In genomic region chr2:35856901-35857300, GRCm38 (mm10) we compare ENCODE assay signal across 17 mouse cellular contexts.
DNase-seq lines count a peak whose midpoint lies in the region; ATAC-seq and TF ChIP-seq lines count a peak whose summit lies in the region.
"Had no signal": no experiment of that assay in that cellular context is flagged by ENCODE, and none has a peak within 500 bp of the region (broad histone marks: within the 10 kb centered on the region; RNA-seq: fewer than 3 reads in every experiment).

No protein-coding gene starts in this region.

- H3K4me1 ChIP-seq in liver, postnatal 0 days (ENCODE audit: insufficient read depth): no peaks in the 10 kb centered on the region

- H3K9me3 ChIP-seq in liver, postnatal 0 days (ENCODE audit: low read length): no peaks in the 10 kb centered on the region
- H3K9me3 ChIP-seq: embryonic facial prominence, embryonic 10.5 days; embryonic facial prominence, embryonic 12.5 days had no signal

- H3K36me3 ChIP-seq in liver, postnatal 0 days (replicated peaks; ENCODE audit: insufficient read depth, low read length): no peaks in the 10 kb centered on the region
- H3K36me3 ChIP-seq: embryonic facial prominence, embryonic 10.5 days; embryonic facial prominence, embryonic 12.5 days had no signal

- 59% methylated on average over 2 of the region's 2 CpGs for WGBS in liver, postnatal 0 days (ENCODE audit: insufficient replicate concordance)

- TF ChIP-seq CTCF in liver, postnatal 0 days (IDR thresholded peaks at IDR 0.05; ENCODE audit: low read depth): no peak

- no peak overlapping the region for H3K9ac ChIP-seq in liver, postnatal 0 days (replicated peaks)
- H3K9ac ChIP-seq: embryonic facial prominence, embryonic 12.5 days; forebrain, postnatal 0 days had no signal

- TF ChIP-seq EP300 in liver, postnatal 0 days (IDR thresholded peaks at IDR 0.05; ENCODE audit: low read depth): no peak

- H3K27me3 ChIP-seq in liver, postnatal 0 days (ENCODE audit: insufficient read depth, low read length): no peaks in the 10 kb centered on the region
- H3K27me3 ChIP-seq: embryonic facial prominence, embryonic 12.5 days had no signal

- DNase-seq in frontal cortex, postnatal 36 days (ENCODE audit: low spot score in 2 of 2): no peak
- peak; percentile 27 for DNase-seq in liver, postnatal 0 days
- no peak for DNase-seq in liver
- DNase-seq in right cerebral cortex, adult 18-20 months: no peak
- DNase-seq: adrenal gland, adult 2 months; adrenal gland, postnatal 10 days; adrenal gland, postnatal 25 days; cerebellum, adult 11-12 months; cerebellum, adult 2 months; cerebellum, adult 9-10 months; cerebellum, postnatal 10 days; cerebellum, postnatal 25 days; forebrain, postnatal 0 days had no signal

- no peak overlapping the region for H3K4me3 ChIP-seq in liver, postnatal 0 days (ENCODE audit: low read depth, low read length)
- H3K4me3 ChIP-seq: embryonic facial prominence, embryonic 10.5 days; embryonic facial prominence, embryonic 12.5 days had no signal

- H3K4me2 ChIP-seq in liver, postnatal 0 days (ENCODE audit: low read depth, low read length): no peak overlapping the region
- H3K4me2 ChIP-seq: embryonic facial prominence, embryonic 12.5 days had no signal

- ATAC-seq in frontal cortex, adult (ENCODE audit: low TSS enrichment): peak; percentile 52; the same call in 1 of the 2 replicates
- ATAC-seq in liver, postnatal 0 days: 0 out of 2 replicates have a peak, but pooled peaks have one; percentile 33
- ATAC-seq: forebrain, embryonic 14.5 days; forebrain, postnatal 0 days had no signal

- no peak overlapping the region for H3K27ac ChIP-seq in liver, postnatal 0 days (ENCODE audit: low read depth)
- H3K27ac ChIP-seq: embryonic facial prominence, embryonic 10.5 days; embryonic facial prominence, embryonic 12.5 days had no signal
